Mouse (Mus musculus): ENCODE measurements around the gene Scd4.
A peak's percentile ranks its signal among the peaks of the same experiment; 100 is the strongest.

Gene Scd4

DNA sequence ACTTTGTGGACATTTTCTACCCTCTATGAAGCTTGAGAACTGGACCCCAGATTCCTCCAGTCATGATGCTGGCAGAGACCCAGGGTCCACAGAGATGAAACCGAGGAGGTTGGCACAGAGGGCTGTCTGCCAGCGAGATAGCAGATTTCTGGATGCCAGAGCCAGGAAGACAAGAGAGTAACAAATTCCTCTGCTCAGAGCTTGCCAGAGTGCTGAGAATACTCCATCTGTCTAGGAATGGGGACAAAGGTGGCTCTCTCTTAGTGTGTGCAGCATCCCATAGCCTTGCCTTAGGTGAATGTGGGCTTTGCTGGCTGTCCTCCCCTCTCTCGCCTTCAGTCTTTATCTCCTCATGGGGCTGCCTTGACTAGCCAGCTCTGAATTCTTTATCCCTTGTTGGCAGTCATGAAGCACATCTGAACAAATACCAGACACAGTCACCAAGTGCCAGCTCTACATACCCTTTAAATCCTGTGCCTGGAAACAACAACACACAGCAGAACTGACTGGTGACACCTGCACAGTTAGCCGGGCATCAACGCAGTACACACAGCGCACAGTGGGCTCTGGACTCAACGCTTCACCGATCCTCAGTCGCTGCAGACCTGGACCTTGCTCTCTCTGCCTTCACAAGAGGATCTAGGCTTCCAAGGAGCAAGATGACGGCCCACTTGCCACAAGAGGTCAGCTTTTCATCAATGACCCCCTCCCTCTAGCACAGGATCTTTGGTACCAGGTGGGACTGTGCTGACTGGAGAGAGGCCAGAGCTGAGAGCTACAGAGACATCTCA, at the start of gene Scd4:
Gene Scd4, plus strand, starts transcription at position 260 of the 791 bp plus-strand sequence.
- DNase-seq (ENCODE audit: low read depth, low spot score): no peak

DNA sequence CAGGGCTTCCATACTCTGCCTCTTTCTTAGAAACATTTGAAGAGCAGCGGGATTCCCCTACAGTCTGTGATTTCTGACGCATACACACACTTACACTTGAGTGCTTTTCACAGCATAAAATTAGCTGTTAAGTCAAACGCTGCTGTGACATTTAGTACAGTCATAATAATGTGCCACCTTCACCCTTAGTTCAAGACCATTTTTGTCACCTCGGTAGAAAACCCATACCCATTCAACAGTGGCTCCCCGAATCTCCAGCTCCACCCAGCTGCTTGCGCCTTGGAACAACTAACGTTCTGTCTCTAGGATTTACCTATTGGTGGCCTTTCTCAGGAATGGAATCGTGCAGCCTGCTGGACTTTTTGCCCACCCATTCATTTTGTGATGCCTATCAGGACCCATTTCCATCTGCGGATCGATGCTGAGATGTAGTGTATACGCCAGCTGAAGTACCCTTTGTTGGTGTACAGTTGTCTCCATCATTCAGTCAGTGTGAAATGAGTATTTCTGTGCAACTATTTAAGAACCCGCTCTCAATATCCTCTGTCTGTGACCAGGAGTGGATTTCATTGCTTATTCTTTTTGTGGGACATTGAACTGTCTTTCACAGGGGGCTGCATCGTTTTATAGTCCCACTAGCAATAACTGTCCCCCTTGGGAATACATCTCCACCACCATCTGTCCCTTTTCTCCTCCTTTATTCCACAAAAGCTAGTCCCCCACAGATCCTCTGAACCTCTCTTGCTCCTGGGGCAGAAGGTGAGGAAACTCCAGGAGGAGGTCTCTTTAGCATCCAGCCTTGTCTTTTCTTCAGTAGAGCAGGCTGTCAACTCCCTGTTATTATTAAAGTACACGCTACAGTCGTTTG, 49.5 kb upstream of the Scd4 start:
- DNase-seq (ENCODE audit: low read depth, low spot score): no peak

DNA sequence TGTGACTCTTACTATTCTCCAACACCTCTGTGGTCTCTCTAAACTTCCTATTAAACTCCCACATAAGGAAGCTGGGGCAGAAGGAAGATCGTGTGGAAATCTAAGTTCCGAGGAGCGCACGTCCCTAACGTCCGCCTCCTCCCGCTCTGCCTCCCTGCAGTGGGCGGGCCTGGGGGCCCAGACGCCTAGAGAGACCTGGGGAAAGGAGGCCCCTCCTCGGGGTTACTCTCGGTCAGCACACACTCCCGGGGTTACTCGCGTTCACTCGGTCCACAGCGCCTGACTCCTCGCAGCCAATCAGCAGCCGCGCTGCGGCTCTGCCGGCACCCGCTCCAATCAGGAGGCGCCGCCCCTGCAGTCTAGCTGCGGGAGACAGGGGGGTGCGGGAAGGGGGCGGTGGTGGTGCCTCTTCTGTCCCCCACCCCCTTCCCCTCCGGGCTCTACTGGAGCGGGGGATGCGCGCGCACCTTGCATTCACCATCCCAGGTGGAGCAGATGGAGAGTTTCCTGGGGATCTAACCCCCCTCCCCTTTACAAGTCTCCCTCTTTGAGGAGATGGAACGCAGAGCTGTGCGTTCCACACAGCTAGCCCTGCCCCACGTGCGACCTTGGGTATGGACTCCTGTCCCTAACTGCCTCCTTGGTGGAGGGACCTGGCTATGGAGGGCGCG, 48.7 kb upstream of the Scd4 start:
- peak; percentile 95 for DNase-seq (ENCODE audit: low read depth, low spot score)

DNA sequence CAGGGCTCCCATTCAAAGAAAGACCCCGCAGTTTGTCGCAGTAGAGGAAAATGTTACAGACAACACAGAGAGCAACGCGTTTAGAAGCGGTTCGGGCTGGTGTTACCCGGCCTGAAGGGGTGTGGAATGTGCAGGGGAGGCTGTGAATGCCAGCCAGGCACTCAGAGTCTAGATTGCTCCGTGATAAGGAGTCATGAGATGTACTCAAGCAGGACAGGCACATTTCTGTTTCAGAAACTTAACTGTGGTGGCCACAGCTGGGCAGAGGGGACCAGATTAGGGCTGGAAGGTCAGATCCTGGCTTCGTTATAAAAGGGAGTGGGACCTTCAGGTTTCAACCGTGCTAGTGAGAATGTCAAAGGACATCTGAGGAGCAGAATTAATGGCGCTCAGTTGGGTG, 48.2 kb upstream of the Scd4 start:
- no peak for DNase-seq (ENCODE audit: low read depth, low spot score)

DNA sequence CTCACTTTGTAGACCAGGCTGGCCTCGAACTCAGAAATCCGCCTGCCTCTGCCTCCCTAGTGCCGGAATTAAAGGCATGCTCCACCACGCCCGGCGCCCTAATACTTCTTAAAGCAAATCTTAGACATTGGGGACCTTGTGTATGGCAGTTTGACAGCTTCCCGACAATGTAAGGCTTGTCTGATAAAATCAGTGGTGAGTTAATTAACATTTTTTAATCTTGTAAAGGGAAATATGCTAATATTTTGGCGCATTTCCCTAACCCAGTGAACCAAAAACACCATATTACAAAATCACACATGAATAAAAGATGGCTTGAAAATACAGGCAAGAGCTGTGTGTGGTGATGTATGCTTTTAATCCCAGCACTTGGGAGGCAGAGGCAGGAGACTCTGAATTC, 47.3 kb upstream of the Scd4 start:
- no peak for DNase-seq (ENCODE audit: low read depth, low spot score)

DNA sequence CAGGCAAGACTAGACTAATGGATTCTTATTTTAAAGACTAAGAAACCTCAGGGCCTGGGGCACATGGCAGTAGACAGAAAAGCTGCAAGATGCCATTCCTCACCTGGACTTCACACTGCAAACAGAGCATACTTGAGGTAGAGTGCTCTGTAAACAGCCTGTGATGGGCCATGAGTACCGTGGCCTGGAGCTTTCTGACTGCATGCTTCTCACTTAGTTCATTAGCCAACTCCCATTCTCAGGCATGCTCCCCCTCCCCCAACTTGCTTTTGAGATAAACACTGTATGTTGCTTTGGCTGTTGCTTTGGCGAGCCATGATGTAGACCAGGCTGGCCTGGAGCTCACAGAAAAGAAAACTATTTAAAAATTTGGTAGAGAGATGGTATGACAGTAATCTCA, 46.8 kb upstream of the Scd4 start:
- no peak for DNase-seq (ENCODE audit: low read depth, low spot score)

DNA sequence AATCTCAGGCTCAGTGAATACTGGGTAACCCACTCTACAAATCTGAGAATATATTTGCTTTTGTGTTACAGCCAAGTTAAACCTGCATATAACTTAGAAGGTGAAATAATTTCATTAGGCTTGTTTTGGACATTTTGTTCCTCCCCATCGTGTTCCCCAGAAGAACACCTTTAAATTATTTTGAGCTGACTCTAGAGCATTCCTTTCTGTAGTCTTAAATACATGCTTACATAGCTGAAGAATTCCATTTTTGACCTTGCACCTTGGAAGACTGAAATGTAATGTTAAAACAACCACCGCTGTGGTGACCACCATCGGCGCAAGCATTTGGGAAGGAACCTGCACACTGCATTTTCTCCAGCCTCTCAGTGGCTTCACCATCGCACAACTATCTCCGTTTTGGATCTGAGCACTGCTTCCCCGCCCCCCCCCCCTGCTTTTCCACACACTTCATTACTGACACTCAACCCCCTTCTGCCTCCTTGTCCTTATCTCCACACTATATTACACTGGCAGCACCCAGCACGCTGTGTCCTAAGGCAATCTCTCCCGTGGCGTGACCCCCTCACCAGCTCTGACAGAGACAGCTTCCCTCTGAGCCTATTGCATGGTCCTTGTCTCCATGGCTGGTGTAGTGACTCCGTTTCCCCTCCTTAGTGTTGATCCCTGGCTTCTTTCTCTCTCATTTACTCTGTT, 45.3 kb upstream of the Scd4 start:
- no peak for DNase-seq (ENCODE audit: low read depth, low spot score)

DNA sequence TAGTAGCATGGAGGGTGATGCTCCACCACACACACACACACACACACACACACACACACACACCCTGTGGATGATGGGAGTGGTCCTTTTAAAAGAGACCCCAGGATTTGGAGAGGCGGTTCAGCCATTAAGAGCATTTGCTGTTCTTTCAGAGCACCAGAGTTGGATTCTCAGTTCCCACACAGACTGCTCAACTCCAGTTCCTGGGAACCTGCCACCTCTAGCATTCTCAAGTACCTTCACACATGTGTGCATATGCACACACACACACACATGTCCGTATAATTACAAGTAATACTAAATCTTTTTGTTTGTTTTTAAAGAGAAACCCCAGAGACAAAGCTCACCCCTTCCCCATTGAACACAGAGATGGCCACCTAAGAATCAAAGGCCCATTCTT, 40.8 kb upstream of the Scd4 start:
- DNase-seq (ENCODE audit: low read depth, low spot score): no peak

DNA sequence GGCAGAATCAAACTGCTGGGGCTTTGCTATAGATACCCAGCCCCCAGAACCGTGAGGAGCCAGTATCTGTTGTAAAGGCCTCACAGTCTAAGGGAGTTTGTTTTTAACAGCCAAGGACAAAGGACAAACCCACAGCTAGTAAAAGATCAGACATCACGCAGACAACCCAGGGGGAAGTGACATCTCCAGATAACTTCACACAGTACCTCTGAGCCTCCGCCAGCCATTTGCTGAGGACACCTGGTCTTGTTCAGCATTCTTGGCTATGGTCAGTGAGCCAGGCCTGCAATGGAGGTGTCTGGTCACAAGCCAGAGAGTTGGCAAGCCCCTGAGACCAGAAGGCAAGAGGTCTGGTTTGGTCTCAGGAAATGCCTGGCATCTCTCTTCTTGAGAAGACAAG, 40.4 kb upstream of the Scd4 start:
- DNase-seq (ENCODE audit: low read depth, low spot score): no peak

DNA sequence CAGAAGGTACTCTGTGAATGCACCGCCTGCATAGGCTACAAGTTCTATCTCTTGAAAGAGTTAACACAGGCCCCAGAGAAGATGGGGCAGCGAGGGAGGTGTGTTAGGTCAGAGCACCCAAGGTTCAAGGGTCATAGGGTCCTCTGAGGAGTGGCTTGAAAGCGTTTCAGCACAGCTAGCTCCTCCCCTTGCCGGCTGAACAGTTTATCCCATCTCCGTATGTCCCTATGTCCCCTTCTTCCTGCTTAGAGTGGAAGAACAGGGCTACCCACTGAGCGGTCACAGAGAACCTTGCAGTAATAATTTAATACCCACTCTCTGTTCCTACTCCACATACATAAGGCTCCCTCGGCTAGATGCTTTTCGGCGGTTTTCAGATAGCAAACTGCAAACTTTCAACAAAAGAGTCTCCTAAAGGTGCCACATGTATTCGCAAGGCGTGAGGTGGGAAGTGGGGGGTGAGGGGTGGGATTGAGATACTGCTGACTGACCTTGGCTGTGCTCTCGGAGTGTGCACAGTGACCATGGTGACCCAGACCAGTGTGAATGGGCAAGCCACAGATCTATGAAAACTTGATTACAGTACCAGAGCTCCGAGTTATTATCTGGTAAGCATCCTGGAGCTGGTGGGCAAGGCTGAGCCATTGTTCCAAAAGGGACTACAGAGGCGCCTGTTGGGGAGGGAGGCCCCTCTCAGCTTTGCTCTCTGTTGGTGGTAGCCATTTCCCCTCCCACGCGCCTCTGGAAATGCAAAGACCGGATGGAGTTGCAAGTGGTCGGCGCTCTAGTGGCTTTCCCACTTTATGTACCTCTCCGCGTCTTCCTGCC, 39.7 kb upstream of the Scd4 start, which contains the start of gene Scd2:
Gene Scd2, plus strand, starts transcription at position 734 of the 828 bp plus-strand sequence.
- no peak for DNase-seq (ENCODE audit: low read depth, low spot score)

DNA sequence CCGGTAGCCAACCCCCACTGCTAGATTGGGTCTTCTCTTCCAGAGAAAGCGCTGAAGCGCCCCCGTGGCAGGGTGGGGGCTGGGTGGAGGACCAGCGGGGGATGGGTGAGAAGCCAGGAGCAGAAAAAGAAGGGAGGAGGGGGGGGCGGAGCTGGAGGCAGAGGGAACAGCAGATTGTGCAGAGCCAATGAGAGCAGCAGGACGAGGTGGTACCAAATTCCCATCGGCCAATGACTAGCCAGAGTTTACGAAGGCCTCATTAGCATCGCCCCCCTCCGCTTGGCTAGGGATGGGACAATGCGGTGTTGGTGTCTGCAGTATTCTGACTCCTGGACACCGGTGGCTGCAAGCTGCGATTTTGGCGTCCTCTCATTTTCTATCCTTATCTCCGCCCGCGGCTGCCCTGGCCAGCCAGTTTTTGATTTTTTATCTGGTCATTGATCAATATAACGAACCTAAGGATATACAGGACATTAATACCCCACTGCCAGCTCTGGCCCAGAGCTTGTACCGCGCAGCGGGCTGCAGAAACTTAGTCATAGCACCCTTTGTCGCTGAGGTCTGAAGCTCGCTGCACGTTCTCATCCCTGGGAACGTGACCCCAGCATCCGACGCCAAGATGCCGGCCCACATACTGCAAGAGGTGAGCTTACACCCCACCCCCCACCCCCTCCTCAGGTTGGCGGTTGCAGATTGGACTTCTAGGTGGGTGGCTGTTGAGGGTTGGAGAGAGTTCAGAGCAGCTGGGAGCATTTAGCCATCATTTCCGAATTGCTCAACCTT, 38.9 kb upstream of the Scd4 start:
- peak; percentile 93 for DNase-seq (ENCODE audit: low read depth, low spot score)

DNA sequence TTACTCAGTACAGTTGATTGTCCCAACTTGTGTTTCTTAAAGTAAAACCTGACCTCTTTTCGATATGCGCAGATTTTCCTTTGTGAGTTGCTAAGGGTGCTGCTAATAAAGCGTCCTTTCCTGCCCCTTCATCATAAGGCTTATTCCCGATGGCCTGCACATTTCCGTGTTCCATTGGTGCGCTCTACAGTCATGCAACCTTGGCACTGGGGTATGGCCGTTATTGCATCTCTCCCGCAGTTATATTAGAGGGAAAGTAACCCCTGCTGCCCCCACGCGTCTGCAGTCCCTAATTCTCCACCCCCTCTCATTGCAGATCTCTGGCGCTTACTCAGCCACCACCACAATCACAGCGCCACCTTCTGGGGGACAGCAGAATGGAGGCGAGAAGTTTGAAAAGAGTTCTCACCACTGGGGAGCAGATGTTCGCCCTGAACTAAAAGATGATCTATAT, 38.3 kb upstream of the Scd4 start:
- DNase-seq (ENCODE audit: low read depth, low spot score): peak; percentile 83

DNA sequence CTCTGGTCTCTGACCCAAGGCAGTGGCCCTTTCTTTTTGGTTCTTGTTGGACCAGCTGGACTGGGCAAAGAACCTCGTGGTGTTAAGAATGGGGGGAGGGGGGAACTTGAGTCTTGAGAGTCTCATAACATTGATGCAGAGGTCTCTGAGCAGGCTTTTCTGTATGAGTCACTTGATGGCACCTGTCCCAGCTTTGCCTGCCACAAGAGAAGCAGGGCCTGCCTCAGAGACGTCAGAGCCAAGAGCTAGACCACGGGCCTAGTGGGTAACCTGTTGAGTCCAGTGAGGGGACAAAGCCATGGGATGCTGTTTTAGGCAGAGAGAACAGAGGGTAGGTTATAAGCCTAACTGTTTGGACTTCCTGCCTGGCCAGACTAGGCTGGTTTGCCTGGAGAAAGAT, 37.6 kb upstream of the Scd4 start:
- DNase-seq (ENCODE audit: low read depth, low spot score): no peak

DNA sequence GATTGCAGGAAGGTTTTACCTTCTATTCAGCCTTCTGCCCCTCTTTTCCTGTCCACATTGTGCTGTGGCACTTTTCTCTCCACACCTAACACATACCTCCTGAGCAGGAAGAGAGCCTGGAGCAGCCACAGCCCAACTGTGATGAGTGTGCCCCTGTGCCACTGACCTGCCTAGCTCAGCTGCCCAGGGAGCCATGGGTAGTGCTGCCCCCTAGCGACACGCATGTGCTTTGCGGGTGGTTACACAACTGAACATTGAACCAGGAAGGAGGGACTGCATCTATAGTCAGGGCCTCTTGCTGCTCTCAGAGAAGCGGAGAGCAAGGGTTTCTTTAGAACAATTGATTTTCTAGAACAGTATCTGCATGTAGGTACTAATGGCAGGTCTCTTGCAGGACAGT, 37.2 kb upstream of the Scd4 start:
- peak; percentile 70 for DNase-seq (ENCODE audit: low read depth, low spot score)

DNA sequence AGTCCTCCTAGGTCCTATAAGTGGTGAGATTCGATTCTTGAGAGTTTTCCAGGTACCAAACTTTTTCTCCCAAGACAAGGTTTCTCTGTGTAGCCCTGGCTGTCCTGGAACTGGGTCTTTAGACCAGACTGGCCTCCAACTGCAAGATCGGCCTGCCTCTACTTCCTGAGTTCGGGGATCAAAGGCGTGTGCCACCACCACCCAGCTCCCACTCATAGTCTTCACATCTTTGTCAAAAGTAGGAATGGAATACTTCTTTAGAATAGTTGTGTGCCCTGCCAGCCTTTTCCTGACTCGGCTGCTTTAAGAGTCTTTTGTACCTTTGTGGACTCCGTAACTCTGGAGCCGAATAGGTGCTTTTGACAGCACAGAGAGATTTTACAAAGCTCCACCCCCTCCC, 36.7 kb upstream of the Scd4 start:
- no peak for DNase-seq (ENCODE audit: low read depth, low spot score)

DNA sequence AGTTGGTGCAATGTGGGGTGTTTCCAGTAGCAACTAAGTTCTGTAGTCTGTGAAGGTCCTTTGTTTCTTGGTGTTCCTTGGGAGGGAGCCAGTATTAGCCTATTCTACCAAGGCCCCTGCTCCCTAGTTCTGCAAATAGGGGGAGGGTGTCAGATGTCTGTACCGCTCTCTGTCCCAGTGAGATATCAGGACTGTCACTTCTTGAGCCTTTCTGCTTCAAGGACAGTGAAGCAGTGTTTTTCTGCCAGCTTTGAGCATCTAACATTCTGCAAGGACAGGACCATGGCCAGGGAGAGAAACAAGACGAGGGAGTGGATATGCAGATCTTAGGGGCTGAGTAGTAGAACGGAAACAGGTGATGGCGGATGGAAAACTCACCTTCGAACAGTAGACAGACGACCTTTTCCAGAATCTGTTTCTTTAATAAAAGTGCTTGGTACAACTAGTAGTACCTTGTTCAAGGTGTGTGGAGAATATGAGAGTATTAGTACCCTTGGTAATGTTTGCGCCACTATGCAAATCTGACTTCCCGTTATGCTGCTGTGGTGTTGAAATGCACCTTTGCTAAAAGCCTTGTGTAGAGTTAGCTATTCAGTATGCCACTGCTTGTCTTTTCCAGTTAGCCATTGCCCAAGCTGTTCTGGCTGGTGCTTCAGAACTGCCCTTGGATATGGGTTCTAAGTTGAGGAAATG, 35.7 kb upstream of the Scd4 start:
- no peak for DNase-seq (ENCODE audit: low read depth, low spot score)

DNA sequence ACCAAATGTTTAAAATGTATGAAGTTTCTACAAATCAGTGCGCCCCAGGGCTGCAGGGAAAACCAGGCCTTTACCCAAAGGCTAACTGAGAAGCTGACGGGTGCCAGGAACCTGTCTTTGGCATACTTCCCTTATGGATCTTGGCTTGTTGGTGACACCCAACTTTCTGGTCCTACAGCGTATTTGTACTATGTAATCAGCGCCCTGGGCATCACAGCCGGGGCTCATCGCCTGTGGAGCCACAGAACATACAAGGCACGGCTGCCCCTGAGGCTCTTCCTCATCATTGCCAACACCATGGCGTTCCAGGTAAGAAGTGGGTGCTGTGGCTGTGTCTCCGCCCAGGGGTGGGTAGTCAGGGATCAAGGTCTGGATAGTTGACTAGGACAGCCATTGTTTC, 35.0 kb upstream of the Scd4 start:
- DNase-seq (ENCODE audit: low read depth, low spot score): no peak

DNA sequence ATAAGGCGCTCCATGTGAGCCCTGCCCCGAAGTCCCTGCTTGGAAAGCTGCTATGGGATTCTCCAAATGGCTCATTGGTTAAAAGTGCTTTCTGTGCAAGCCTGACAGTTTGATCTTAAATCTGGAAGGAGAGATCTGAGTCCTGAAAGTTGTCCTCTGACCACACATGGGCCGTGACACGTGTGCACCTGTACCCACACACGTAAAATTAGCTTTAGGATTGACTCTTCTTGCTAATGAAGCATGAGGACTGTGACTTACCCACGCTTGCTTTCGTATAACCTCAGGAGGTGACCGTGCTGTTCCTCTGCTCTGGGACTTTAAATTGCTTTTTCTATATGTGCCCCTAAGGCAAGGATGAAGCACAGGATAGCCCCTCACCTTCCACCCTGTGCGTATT, 33.8 kb upstream of the Scd4 start:
- no peak for DNase-seq (ENCODE audit: low read depth, low spot score)

DNA sequence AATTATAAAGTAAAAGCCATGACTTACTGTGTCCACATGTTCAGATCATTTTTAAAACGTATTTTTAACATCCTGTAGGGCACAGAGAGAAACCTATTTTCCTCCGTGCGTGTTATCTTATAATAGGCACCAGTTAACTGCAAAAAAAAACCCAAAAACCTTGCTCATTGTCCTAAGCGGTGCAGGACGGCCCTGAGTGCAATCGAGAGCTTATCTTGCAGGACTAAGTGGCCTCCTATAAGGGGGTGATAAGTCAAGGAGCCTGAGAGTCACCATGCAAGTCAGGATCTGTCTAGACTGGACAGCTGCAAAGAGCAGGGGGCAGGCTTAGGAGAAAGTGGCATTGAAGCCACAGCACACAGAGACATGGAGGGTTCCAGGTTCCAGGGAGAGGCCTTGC, 33.0 kb upstream of the Scd4 start:
- DNase-seq (ENCODE audit: low read depth, low spot score): no peak
